Mouse (Mus musculus) forebrain, postnatal 0 days (tissue): Measurements from ENCODE around the gene Plpp3. TPM values are rescaled to one million over a fixed set of nuclear protein-coding genes. Genes with fewer than 3 reads are reported as not detected.

Experiments
- ATAC-seq: fragments of 200-750 bp; cut with Nextera tagmentation; 2 replicates; pipeline ENCODE4 v1.8.0; 2017; ENCODE audit warnings: mild to moderate bottlenecking, moderate library complexity
- DNase-seq: peaks from one replicate; pipeline ENCODE4 v3.0.0-alpha.2; 2015
- H3K27ac ChIP-seq: fragments of 300-500 bp; sonication (generic); 2 replicates; pipeline ENCODE4 v1.5.1; 2014; ENCODE audit warnings: low read depth, mild to moderate bottlenecking, antibody characterized with exemption, low read length, moderate library complexity, mixed read lengths
- H3K27me3 ChIP-seq: fragments of 300-500 bp; sonication (generic); 2 replicates; pipeline ENCODE4 v1.6.1; 2014; ENCODE audit warnings: mild to moderate bottlenecking, low read length, mixed read lengths; ENCODE audit not compliant: insufficient read depth
- H3K36me3 ChIP-seq: fragments of 300-500 bp; sonication (generic); 2 replicates; pipeline ENCODE4 v1.6.1; 2014; ENCODE audit warnings: mild to moderate bottlenecking, moderate library complexity; ENCODE audit not compliant: insufficient read depth
- H3K4me1 ChIP-seq: fragments of 300-500 bp; sonication (generic); 2 replicates; pipeline ENCODE4 v1.6.1; 2014; ENCODE audit warnings: antibody characterized with exemption; ENCODE audit not compliant: insufficient read depth
- H3K4me2 ChIP-seq: fragments of 300-500 bp; sonication (generic); 2 replicates; pipeline ENCODE4 v1.6.1; 2014; ENCODE audit warnings: low read depth, mild to moderate bottlenecking, moderate library complexity
- H3K4me3 ChIP-seq: fragments of 300-500 bp; sonication (generic); 2 replicates; pipeline ENCODE4 v1.5.1; 2014; ENCODE audit warnings: low read depth, low read length, mixed read lengths
- H3K9ac ChIP-seq: fragments of 300-500 bp; sonication (generic); 2 replicates; pipeline ENCODE4 v1.6.1; 2014; ENCODE audit warnings: mild to moderate bottlenecking
- H3K9me3 ChIP-seq: fragments of 300-500 bp; sonication (generic); 2 replicates; pipeline ENCODE4 v1.6.1; 2016; ENCODE audit warnings: low read length
- CTCF ChIP-seq: sonication (generic); IDR thresholded peaks from 2 replicates; pipeline ENCODE4 v1.5.1; 2016; ENCODE audit warnings: antibody characterized with exemption, control low read depth, low read depth
- WGBS: fragments of 180-500 bp; shearing (Covaris S2); extraction: QIAGEN DNeasy Blood & Tissue Kit; methylation state at CpG from one replicate; pipeline ENCODE4 v1.1.7; 2014; 5-methylcytosine and 5-hydroxymethylcytosine counted together
- polyA plus RNA-seq: library from polyadenylated mRNA; unstranded; fragments of >200 nt; fragmentation: Nextera tagmentation; extraction: Ambion mirVana; gene quantifications from 2 replicates; pipeline ENCODE4 v1.2.1, GENCODE M21; 2015
- total RNA-seq: library from RNA; depleted of rRNA; stranded (reverse); fragments of >200 nt; gene quantifications from 2 replicates; pipeline ENCODE4 v1.2.3, GENCODE M21; 2014

Plpp3 gene
- total and polyA plus RNA-seq, 2 experiments from 2014 or later: 87.3 to 117 TPM

GRCm38 (mm10) chr4:105187873-105188272, 30.7 kb downstream of the Plpp3 start:
- no peaks in the 10 kb centered on the region for H3K27me3 ChIP-seq
- H3K4me3 ChIP-seq: no peak overlapping the region
- no peaks in the 10 kb centered on the region for H3K36me3 ChIP-seq
- H3K4me2 ChIP-seq: no peak overlapping the region
- no peak overlapping the region for H3K27ac ChIP-seq
- no peak for DNase-seq
- 85% methylated on average over 7 of the region's 7 CpGs for WGBS
- no peak for TF ChIP-seq CTCF
- no peak overlapping the region for H3K9ac ChIP-seq
- peaks cover 16% of the 10 kb centered on the region; the same call in 1 of the 2 replicates for H3K4me1 ChIP-seq
- ATAC-seq: no peak
- no peaks in the 10 kb centered on the region for H3K9me3 ChIP-seq

DNA sequence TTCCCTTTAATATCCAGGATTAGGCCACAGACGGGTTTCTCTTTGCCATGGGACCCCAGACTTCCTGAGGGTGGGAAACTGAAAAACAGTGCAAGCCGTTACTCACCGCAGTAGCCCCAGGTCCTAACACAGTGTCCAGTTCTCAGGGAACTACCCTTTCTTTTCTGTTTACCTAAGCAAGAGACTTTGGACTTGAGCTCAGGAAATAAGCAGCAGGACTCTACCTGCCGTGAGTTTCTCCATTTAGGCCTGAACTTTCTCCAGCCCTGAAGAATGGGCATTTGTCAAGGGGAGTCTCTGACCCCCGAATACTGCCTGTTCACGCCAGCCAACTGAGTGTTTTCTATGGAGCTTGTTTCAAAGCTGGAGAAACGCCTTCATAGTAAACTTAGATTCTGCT, 31.7 kb downstream of the Plpp3 start:
- no peak overlapping the region for H3K27ac ChIP-seq
- H3K36me3 ChIP-seq: no peaks in the 10 kb centered on the region
- H3K9me3 ChIP-seq: no peaks in the 10 kb centered on the region
- no peak for TF ChIP-seq CTCF
- WGBS: 68% methylated on average over 7 of the region's 7 CpGs
- H3K4me1 ChIP-seq: peaks cover 16% of the 10 kb centered on the region; the same call in 1 of the 2 replicates
- no peak overlapping the region for H3K4me3 ChIP-seq
- DNase-seq (no peak), ATAC-seq (no peak)
- H3K9ac ChIP-seq: no peak overlapping the region
- H3K27me3 ChIP-seq: no peaks in the 10 kb centered on the region
- H3K4me2 ChIP-seq: no peak overlapping the region

DNA sequence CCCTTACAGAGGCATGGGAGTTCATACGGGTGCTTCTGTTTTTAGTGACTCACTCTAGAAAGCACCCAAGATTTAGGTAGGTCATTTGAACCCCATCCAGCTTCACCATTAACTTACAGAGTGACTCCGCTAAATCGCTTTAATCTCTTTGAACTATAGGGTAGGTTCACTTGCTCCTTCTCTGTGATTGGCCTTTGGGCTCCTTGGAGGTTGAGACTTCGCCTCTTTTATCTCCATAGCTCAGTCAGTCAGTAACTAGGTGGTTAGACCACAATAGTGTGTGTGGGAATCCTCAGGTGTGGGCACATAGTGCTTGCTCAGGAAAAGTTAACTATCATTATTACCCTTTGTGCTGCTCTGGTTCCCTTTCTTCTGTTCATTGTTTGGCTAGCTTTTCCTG, 33.7 kb downstream of the Plpp3 start:
- H3K9ac ChIP-seq: no peak overlapping the region
- H3K36me3 ChIP-seq: no peaks in the 10 kb centered on the region
- H3K27ac ChIP-seq: no peak overlapping the region
- 63% methylated on average over 4 of the region's 4 CpGs for WGBS
- DNase-seq (no peak), ATAC-seq (no peak)
- H3K27me3 ChIP-seq: no peaks in the 10 kb centered on the region
- TF ChIP-seq CTCF: no peak
- no peak overlapping the region for H3K4me2 ChIP-seq
- no peak overlapping the region for H3K4me3 ChIP-seq
- no peaks in the 10 kb centered on the region for H3K9me3 ChIP-seq
- H3K4me1 ChIP-seq: peaks cover 16% of the 10 kb centered on the region; the same call in 1 of the 2 replicates

GRCm38 (mm10) chr4:105191550-105191949, 34.4 kb downstream of the Plpp3 start:
- no peaks in the 10 kb centered on the region for H3K36me3 ChIP-seq
- peaks cover 16% of the 10 kb centered on the region; the same call in 1 of the 2 replicates for H3K4me1 ChIP-seq
- TF ChIP-seq CTCF: no peak
- WGBS: 49% methylated on average over 5 of the region's 5 CpGs
- no peaks in the 10 kb centered on the region for H3K9me3 ChIP-seq
- H3K4me2 ChIP-seq: no peak overlapping the region
- H3K27ac ChIP-seq: no peak overlapping the region
- DNase-seq (no peak), ATAC-seq (no peak)
- H3K4me3 ChIP-seq: no peak overlapping the region
- no peak overlapping the region for H3K9ac ChIP-seq
- H3K27me3 ChIP-seq: no peaks in the 10 kb centered on the region

DNA sequence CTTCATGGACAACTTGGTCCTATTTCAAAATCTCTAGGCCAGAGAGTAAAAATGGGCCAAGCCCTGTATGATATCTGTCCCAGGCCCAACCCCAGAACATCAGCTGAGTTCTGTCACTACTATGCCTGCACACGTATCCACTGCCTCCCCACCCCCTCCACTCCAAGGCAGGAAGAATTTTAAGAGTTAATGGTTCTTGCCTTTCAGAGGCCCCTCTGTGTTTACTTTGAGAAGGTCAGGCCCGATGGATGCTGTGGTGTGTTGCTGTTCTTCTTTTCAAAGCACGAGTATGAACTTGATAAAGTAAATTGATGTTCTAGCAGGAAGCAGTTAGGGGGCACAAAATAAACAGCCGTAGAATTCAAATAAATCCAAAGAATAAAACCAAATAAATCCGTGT, 35.5 kb downstream of the Plpp3 start:
- Histone ChIP-seq H3K4me3 (no peak overlapping the region), H3K9ac (no peak overlapping the region), H3K36me3 (no peaks in the 10 kb centered on the region), H3K27ac (peak overlapping the region; percentile 40; the same call in 1 of the 2 replicates), H3K9me3 (no peaks in the 10 kb centered on the region), H3K4me1 (peaks cover 16% of the 10 kb centered on the region; the same call in 1 of the 2 replicates), H3K4me2 (no peak overlapping the region), H3K27me3 (no peaks in the 10 kb centered on the region)
- TF ChIP-seq CTCF: no peak
- ATAC-seq: no peak
- DNase-seq: no peak
- 29% methylated on average over 5 of the region's 5 CpGs for WGBS

- TF ChIP-seq CTCF: no peak
- ATAC-seq (no peak), DNase-seq (no peak)
- Histone ChIP-seq H3K27me3 (no peaks in the 10 kb centered on the region), H3K36me3 (no peaks in the 10 kb centered on the region), H3K9ac (no peak overlapping the region), H3K4me1 (peaks cover 16% of the 10 kb centered on the region; the same call in 1 of the 2 replicates), H3K27ac (no peak overlapping the region), H3K4me2 (no peak overlapping the region), H3K9me3 (no peaks in the 10 kb centered on the region), H3K4me3 (no peak overlapping the region)
- WGBS: 59% methylated on average over 9 of the region's 9 CpGs
Measured at GRCm38 (mm10) chr4:105195256-105195655, 38.1 kb downstream of the Plpp3 start.

- no peak for ATAC-seq
- Histone ChIP-seq H3K9ac (no peak overlapping the region), H3K9me3 (no peaks in the 10 kb centered on the region), H3K27ac (no peak overlapping the region), H3K4me1 (peaks cover 16% of the 10 kb centered on the region; the same call in 1 of the 2 replicates), H3K4me2 (no peak overlapping the region), H3K4me3 (no peak overlapping the region), H3K27me3 (no peaks in the 10 kb centered on the region), H3K36me3 (no peaks in the 10 kb centered on the region)
- no peak for TF ChIP-seq CTCF
- WGBS: 82% methylated on average over 9 of the region's 9 CpGs
- DNase-seq: no peak
Measured at GRCm38 (mm10) chr4:105196099-105196498, 39.0 kb downstream of the Plpp3 start.
